Mouse (Mus musculus) heart, adult 2 months (tissue): ENCODE results near the gene Aldh1l1.

Experiments
- CTCF ChIP-seq: fragments of 200-600 bp; IDR thresholded peaks from 2 replicates; pipeline ENCODE4 v1.8.1; 2022; ENCODE audit warnings: antibody characterized with exemption, mild to moderate bottlenecking, moderate library complexity
- POLR2A ChIP-seq: fragments of 200-500 bp; IDR thresholded peaks from 2 replicates; pipeline ENCODE4 v1.6.1; 2011; ENCODE audit warnings: mild to moderate bottlenecking, low read depth, low read length, control low read depth; ENCODE audit not compliant: insufficient read depth

DNA sequence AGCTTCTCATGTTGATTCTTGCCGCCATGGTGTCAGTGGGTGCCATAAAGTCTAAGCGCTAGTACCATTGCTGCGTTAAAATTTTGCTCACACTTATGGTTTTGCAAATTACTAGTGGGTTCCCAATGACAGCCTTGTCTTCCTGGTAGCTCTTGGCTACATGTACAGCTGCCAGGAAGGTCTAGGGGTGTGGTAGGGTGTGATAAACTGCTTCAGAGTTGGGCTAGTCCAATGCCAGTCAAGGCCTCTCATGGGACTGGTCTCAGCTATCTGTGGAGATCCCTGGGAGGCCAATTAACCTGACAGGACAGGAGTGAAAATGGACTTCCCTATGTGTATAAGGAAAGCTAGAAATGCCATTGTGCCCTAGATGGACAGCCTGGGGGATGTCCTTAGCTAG lies 116.1 kb downstream of the Aldh1l1 start:
- TF ChIP-seq POLR2A: no peak
- TF ChIP-seq CTCF: no peak
